Mouse (Mus musculus) cortical plate, adult 2 months (tissue): ENCODE measurements around the gene Atp2b2.

Source experiments
- CTCF ChIP-seq: fragments of 200-500 bp; IDR thresholded peaks from 2 replicates; pipeline ENCODE4 v1.5.1; 2011; ENCODE audit warnings: mild to moderate bottlenecking, control low read depth, low read length; ENCODE audit not compliant: insufficient read depth; ENCODE audit errors: extremely low read depth
- POLR2A ChIP-seq: fragments of 200-500 bp; IDR thresholded peaks from 2 replicates; pipeline ENCODE4 v1.6.1; 2011; ENCODE audit warnings: mild to moderate bottlenecking, low read length, control low read depth; ENCODE audit not compliant: insufficient read depth; ENCODE audit errors: extremely low read depth

DNA sequence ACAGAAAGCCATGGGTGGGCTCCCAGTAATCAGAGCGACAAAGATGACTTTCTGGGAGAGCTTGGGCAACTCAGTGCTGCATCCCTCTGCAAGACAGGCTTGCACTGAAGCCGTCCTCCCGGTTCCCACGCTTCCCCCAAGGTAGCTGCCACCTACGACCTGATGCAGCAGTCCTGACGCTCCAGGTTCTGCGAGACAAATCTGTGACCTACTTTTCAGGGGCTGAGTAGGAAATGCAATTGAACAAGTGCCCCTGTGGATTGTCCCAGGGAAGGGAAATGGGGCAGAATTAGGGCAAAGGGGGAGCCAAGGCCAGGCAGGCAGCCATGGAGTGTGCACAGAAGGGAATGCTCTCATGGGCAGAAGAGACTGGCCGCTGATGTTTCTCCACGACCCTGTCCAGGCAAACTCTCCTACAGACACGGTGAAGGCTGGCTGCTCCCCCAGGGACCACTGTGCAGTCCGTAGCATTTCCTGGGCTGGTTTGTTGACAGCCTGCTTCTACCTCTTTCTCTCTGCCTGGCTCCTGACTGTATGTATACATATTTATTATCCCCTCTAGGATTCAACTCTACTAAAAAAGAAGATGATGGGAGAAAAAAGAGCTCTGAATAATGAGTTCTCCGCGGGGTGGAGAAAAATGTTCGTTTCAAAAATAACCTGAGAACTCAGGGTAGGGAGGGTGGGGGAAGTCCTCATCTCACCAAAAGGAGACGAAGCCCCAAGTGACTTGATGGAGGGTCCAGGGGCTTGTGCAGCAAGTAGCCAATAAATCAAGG lies 15.8 kb upstream of the Atp2b2 start:
- TF ChIP-seq POLR2A (no peak), CTCF (no peak)
